Mouse (Mus musculus) adrenal gland, postnatal 4 days (tissue): Measurements from ENCODE around the gene Asap2. TPM values are rescaled to one million over a fixed set of nuclear protein-coding genes. Genes with fewer than 3 reads are reported as not detected.
A peak's percentile ranks its signal among the peaks of the same experiment; 100 is the strongest.

ENCODE experiments used
- DNase-seq, 2 experiments: peaks; one replicate each; pipeline ENCODE4 v3.0.0; 2021 to 2022; ENCODE audit warnings: low spot score in 2 of 2, mixed read lengths in 2 of 2
- total RNA-seq, 2 experiments: library from RNA; stranded (reverse); gene quantifications; 2 replicates each; pipeline ENCODE4 v1.2.3; 2021

Asap2 gene
- total RNA-seq, 2 experiments from 2014 or later, result 26.6 to 27.8 TPM

GRCm38 (mm10) chr12:21263256-21263655, 273.0 kb downstream of the Asap2 start:
- DNase-seq, result no peak

GRCm38 (mm10) chr12:21264241-21264640, 274.0 kb downstream of the Asap2 start:
- DNase-seq, result no peak

GRCm38 (mm10) chr12:21264970-21265369, 274.7 kb downstream of the Asap2 start:
- DNase-seq, result no peak

GRCm38 (mm10) chr12:21265501-21265900, 275.2 kb downstream of the Asap2 start:
- DNase-seq, result no peak

GRCm38 (mm10) chr12:21265946-21266783, 275.9 kb downstream of the Asap2 start:
- peak in 1 of 2 experiments; percentile 31 for DNase-seq

- no peak for DNase-seq
Measured at GRCm38 (mm10) chr12:21266784-21267098, 276.5 kb downstream of the Asap2 start.

GRCm38 (mm10) chr12:21268083-21268616, 277.9 kb downstream of the Asap2 start:
- no peak for DNase-seq

GRCm38 (mm10) chr12:21274446-21274845, 284.2 kb downstream of the Asap2 start:
- no peak for DNase-seq

- no peak for DNase-seq
Measured at GRCm38 (mm10) chr12:21277352-21277864, 287.1 kb downstream of the Asap2 start.

- no peak for DNase-seq
Measured at GRCm38 (mm10) chr12:21284761-21285441, 294.6 kb downstream of the Asap2 start, which contains the start of gene Cpsf3. Cpsf3 (plus strand) TSS chr12:21285391.

- peak in 1 of 2 experiments; percentile 96 for DNase-seq
Measured at GRCm38 (mm10) chr12:21285508-21286242, 295.4 kb downstream of the Asap2 start.

- peak in 1 of 2 experiments; percentile 96 for DNase-seq
Measured at GRCm38 (mm10) chr12:21286243-21286622, 296.0 kb downstream of the Asap2 start, which contains the start of gene Itgb1bp1. Itgb1bp1 (minus strand) TSS chr12:21286284.

- DNase-seq, result no peak
Measured at GRCm38 (mm10) chr12:21286712-21287650, 296.7 kb downstream of the Asap2 start.

GRCm38 (mm10) chr12:21288716-21289395, 298.6 kb downstream of the Asap2 start:
- no peak for DNase-seq

GRCm38 (mm10) chr12:21289651-21290050, 299.4 kb downstream of the Asap2 start:
- DNase-seq, result no peak

GRCm38 (mm10) chr12:21298856-21299255, 308.6 kb downstream of the Asap2 start:
- DNase-seq, result no peak

- DNase-seq, result peak in 1 of 2 experiments; percentile 20
Measured at GRCm38 (mm10) chr12:21301324-21301723, 311.1 kb downstream of the Asap2 start.

- no peak for DNase-seq
Measured at GRCm38 (mm10) chr12:21301932-21302331, 311.7 kb downstream of the Asap2 start.

GRCm38 (mm10) chr12:21302361-21302783, 312.1 kb downstream of the Asap2 start:
- no peak for DNase-seq
